Mouse (Mus musculus) CH12F3 (cell line): ENCODE data around the gene B3glct.

Experiments used
- in situ Hi-C: fragments of 300-500 bp; cut with MboI; formaldehyde crosslinking; loops from 2 replicates; pipeline ENCODE4 v1.14.3; 2020; ENCODE audit warnings: low sequenced_read_pairs

Gene B3glct

DNA sequence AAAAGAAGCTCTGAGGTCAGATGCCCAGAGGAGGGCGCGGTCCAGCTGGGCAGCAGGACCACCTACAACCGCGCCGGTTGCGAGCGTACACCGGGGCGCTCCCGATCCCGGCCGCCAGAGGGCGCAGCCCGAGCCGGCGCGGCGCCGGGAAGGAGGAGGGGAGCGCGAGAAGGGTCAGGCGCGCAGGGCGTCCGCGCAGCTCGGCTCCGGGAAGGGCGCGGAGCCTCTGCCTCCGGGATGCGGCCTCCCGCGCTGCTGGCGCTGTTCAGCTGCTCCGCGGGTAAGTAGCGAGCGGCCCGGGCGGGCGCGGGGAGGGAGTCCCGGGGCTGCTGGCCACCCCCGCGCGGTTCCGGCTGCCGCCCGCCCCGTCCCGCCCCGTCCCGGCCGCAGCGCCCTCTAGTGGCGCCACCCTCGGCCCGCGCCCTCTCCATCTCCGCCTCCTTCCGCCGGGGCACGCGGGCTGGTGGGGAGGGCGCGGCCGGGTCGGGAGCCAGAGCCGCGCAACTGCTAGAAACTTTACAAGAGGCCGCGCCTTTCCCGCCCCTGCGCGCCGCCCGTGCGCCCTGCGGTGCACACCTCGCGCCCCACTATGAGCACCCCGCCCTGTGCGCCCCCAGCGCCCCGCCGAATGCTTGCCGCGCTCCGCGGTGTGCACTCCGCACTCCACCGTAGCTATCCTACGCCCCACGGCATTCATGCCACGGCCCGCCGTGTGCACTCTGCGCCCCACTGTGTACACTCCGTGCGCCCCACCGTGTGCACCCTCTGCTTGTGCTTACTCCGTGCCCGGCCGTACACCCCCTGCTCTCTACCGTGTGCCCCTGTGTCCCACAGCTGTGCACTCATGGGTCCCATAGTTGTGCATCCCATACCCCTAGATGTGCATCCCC is at the start of gene B3glct:
Gene B3glct (plus strand): TSS at position 131 of the 890 bp plus-strand sequence.
- in situ Hi-C loops: no loop called here

DNA sequence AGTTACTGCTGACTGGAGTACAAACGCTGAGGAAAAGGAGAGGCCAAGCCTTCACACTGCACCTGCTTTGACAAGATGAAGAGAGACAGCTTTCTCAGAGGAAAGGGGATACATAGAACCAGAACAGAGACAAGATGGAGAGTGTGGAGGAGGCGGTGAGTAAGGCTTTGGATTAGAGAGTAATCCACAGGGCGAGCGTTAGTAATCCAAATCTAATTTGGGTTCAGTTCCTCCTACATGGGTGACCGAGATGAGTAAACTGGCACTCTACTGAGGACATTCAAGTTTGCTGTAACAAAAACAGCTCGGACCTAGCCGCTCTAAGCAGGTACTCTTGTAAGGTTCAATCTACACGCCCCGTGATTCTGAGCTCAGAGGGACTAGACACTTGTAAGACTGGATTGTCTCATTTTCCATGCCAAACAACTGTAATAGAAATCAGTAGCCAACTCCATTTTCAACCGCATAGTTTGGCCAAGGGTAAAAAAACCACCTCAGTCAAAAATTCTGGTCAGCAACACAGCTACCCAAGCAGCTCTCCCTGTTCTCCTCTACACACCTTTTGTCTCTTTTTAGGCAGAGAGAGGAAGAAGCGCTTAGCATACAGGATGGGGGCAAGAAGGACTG is 43.5 kb upstream of the B3glct start:
- in situ Hi-C loops: no loop called here

DNA sequence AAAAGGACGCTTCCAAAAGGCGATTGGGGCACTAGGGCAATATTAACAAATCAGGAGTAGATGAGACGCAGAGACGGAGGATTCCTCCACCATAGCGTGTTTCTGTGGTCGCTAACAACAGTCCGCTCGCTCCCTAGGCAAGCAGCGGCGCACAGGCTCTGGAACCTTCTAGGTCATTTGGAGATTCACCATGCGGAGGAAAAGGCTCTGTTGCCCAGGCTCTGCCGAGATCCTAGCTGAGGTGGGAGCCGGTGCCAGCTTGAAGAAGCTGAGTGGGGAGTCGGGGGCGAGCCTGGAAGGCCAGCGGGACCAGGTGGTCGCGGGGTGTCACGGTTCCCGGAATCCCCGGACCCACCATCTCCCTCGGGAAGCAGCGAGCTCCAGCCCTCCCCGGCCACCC is 42.5 kb upstream of the B3glct start:
- in situ Hi-C loops: no loop called here

DNA sequence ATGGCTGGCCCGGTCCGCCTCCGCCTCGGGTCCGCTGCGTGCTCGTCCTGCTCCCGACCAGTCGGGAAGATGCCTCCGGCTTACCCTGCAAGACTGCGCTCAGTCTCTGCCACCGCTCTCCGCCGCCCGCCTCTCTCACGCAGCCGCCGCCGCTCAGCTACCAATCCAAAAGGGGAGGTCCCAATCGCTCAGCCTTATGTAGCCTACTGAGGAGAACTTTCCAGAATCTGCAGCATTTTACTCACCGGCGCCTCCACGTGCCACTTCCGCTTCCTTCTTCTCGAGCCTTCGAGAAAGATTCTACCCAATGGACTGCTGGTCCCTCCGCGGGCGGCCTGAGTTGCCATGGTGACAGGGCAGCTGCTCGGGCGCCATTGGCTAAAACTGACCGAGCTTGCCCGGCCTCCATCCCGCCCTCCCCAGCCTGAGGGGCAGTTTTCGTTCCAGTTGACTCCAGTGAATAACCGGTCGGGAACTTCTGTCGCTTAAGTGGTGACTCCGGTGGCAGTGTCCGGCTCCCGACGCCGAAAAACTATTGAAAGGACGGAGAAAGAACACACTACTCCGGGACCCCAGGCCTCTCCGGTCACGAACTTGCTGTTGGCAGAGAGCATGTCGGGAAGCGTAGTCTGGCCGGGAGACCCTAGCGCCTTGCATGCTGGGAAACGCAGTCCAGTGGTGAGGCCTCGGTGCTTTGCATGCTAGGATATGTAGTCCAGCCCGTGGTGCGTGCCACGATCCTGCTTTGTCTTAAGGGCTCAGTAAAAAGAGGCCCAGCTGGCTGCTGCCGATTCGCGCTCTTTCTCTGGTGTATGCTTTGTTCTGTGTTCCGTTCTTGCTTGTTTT is 41.7 kb upstream of the B3glct start, which contains the start of gene Hsph1:
Gene Hsph1 (minus strand): TSS at position 302 of the 846 bp plus-strand sequence.
- in situ Hi-C loops: no loop called here

DNA sequence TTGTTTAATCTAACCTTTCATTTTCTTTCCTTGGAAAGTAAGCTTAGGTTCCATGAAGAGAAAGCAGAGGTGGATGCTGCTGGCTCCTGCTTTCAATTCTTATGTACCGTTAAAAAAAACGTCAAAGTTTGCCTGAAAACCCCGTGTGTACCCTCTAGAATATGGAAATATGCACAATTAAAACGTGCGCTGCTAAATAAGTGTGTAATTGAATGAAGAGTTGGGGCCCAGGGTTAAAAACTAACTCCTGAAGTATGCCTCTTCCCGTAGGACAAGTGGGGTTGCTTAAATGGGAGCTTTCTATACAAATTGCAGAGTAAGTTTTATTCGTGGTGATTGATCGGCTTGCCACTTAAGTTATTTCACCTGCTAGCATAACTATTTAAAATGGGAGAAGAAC is 40.7 kb upstream of the B3glct start:
- in situ Hi-C loops: no loop called here

DNA sequence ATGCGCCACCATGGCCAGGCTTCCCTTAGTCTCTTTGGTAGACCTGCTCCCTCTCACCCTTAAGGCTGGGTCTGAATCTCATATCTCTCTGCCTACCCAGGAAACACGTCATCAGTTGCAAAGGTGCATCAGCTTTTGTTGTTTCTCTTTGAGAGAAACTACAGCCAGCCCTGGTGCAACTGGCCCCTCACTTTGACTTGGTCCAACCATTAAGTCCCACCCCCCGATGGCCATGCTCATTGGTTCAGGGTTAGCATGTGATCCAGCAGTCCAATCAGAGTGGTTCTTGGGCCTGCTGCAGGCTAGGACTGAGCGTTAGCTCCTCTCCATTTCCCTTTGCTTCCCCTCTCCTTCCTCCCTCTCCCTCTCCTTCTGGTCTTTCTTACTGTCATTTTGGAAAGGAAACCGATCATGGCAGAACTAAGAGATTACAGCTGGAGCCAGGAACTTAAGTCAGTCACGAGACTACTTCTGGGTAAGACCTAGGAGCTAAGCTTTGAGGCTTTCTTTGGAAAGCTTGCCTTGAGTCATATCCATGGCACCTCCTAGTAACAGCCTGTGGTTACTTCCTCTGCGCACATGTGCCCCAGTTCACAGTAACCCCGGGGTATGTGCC is 36.6 kb upstream of the B3glct start:
- in situ Hi-C loops: no loop called here

DNA sequence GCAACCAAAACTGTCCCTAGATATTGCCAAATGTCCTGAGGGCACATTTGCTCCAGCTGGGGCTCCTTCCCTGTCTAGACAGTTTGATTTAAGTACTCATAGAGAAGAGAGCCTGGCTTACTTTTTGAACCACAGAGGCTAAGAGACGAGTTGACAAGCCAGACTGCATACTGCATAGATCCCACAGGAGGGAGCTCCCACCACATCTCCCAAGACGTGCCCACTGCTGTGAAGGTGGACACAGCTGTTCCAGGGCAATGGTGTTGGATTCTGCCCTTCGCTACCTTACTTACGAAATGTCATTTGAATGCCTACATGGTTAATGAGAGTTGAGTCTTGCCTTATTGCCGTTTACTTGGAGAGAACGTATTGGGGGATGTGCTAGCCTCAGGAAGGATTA is 35.7 kb upstream of the B3glct start:
- in situ Hi-C loops: no loop called here

DNA sequence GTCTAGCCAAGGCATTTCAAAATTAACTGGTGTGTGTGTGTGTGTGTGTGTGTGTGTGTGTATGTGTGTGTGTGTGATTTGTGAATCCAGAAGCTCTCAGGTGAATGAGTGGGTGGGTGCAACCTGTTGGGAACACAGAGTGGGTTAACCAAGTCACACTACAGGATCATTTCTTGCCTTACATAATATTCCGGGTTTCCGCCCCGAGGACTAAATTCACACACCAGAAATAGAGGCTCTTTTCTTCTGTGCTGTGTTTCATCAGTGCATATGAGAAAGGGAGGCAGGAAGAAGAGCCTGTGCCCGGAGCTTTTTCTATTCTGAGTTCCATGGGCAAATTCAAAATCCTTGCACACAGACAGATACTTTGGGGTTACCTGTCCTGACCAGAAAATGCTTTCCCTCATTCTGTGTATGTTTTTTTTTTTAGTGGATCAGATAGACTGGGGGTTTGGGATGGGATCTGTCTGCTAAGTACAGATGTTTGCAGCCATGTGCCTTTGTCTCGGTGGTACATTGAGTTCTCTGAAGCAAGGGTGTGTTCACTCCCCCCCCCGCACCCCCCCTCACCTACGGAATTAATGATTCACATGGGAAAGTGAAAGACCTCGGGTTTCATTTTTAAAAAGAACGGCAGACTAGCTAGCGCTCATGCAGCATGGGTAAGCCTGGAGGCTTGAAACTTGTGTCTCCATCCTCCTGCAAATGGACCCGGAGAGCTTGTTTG is 35.1 kb upstream of the B3glct start:
- in situ Hi-C loops: no loop called here

DNA sequence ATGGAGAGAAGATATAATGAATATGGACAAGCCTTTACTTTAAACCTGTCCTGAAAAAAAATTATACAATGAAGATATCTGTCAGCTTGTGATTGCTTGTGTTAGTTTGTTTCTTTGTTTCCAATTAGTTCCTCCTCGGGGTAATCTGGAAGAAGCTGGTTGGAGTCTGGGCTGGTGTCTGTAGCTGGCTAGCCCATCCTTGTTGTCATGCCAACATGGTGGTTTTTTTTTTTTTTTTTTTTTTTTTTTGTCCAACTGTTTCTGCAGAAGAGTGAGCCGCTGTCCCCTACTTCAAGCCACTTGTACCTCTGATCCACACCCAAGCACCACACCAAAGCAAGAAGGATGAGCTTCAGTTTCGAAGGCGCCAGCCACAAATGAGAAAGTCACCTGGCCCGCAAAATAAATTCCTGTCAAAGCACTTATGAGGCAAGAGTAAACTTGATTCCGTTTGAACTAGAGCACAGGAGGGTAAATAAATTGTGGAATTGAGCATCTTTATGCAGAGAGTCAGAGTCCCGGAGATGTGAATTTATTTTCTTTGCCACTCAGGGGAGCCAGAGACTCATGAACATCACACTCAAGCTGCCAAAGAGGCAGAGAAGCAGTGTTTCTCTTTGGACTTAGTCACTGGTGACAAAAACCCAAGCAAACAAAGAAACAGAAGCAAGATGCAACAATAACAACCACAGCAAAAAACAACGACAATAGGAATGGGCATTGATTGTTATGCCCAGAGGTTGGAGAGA is 30.5 kb upstream of the B3glct start:
- in situ Hi-C loops: no loop called here

DNA sequence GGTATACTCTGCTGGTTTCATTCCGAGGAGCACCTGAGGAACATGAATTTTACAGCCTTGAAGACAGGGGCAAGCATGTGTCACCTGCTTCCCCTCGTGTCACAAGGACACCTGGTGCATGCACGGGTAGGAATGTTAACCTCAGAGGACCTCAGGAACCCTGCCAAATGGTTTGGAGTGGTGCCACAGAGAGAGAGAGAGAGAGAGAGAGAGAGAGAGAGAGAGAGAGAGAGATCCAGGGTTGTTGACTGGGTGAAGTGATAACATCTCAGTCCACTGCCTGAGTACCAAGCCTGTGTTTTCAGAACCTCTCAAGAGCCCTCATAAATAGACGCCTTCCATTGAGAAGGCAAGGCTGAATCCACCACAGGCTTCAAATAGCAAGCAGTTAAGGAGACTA is 29.8 kb upstream of the B3glct start:
- in situ Hi-C loops: no loop called here

DNA sequence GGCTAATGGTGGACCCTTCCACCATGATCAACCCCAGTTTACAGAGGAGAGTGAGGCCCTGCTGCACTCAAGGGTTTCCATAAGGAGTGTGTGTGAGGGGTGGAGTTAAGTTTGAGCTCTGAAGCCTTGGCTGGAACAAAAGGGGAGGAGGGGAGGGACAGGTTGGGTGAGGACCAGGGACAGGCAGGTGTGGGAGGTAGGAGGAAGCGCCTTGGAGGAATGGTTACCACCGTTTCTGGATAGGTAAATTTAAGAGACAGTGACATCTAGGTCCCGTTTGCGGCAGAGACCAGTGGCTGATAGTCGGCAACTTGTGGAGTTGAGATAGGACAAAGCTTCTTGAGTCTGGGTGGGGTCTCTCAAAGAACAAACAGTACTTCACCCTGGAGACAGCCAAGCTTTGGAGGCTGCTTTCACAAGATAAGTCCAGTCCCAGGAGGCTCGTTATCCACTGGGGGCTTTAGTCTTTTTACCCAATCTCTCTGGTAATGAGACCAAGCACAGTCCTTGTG is 29.1 kb upstream of the B3glct start:
- in situ Hi-C loops: no loop called here

DNA sequence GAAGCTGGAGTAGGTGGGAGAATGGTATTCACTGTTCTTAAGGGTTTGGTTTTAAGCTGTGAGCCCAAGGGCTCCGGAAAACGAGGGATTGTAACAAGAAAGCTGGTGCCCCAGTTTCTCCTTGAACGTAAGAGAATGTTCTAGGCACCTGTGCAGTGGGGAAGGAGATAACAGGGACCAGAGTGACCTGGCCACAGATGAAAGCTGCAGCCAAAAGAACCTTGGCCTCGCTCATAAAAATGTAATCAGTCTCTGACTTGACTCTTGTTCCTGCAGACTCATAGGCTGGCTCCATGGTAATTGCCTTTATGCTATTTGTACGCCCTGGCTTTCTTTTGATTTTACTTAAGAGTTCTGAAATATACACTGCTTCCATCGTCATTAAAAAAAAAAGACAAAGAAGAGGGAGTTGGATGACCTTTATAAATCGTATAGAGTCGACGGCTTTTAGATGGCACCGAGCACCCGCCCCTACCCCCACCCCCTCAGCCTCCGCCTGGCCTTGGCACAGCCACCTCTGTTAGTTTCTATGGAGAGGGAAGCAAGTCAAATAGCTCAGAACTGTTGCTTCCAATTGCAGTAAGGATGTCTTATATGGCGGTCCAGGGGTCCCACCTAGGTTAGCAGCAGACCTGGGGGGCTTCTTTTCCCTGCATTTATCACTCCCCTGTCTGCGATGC is 28.4 kb upstream of the B3glct start:
- in situ Hi-C loops: no loop called here

DNA sequence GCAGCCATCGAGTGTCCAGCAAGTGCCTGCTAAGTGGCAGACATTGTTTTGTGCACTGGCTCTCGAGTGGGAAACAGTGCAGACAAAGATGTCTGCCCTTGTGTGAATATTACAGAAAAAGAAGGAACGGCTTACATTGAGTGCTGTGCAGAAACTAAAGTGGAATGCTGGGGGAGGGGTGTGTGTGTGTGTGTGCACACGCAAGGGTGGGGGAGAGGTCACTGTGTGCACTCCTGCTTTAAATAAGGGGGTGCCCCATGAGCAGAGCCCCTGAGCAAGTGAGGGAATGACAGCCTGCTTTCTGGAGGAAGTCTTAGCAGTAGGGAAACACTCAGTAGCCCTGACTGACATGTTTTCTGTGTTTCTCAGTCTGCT is 27.9 kb upstream of the B3glct start:
- in situ Hi-C loops: no loop called here

DNA sequence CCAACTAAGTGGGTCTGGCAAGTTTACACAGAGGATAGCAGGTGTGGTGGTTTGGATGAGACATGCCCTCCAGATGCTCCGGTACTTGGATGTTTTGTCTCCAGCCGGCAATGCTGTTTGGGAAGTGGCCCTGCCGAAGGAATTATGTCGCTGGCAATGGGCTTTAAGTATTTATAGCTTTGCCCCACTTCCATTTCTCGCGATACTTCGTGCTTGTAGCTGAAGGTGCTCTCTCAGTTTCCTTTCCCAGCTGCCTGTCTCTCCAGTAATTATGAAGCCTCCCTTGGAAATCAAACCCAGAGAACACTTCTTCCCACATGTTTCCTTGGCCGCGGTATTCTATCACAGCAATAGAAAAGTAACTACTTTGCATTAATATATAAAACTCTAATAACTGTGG is 22.4 kb upstream of the B3glct start:
- in situ Hi-C loops: no loop called here

DNA sequence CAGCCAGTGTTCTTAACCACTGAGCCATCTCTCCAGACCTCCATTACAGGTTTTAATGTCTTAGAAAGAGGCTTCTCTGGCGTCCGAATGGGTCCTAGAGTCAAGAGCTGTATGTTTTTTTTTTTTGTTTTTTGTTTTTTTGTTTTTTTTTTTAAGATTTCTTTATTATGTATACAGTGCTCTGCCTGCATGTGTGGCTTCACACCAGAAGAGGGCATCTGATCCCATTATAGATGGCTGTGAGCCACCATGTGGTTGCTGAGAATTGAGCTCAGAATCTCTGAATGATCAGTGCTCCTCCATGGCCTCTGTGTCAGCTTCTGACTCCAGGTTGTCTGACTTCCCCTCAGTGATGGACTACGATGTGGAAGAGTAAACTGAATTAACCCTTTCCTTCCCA is 20.0 kb upstream of the B3glct start:
- in situ Hi-C loops: no loop called here

DNA sequence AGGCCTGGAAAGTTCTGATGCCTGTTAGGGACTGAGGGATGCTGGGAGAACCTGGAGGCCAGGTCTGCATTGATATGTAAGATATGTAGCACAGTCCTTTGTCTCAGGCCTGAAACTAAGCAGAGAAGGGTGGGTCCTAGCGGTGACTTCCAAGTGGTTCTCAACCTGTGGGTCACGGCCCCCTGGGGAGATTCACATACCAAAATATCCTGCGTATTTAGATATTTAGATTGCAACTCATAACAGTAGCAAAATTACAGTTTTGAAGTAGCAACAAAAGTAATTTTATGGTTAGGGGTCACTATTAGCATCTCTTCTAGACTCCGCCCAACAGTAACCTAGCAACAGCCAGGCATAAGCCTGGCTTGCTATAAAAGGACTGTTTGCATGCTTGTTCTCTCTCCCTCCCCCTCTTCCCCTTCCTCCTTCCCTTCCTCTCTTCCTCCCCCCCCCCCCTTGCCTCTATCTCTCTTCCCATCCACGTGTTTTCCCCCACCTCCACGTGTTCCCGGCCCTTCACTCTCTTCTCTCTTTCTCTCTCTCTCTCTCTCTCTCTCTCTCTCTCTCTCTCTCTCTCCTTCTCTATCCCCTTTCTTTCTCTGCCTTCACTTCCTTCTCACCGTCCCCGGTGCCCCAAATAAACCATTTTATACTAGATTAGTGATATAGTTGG is 19.2 kb upstream of the B3glct start:
- in situ Hi-C loops: no loop called here

DNA sequence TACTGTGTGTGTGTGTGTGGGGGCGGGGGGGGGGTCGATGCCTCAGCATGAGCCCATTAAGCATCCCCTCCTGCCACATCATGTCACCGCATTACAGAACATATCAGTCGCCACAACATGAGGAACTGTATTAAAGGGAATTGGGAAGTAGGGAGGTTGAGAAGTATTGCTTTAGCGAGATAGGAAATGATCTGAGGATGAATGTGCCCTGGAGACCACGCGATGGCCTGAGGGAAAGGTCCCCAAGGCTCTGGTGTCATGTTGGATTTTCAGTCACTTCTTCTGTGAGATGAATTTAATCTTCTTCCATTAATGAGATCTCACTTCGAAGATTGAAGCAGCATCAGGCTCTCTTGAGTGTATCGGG is 18.6 kb upstream of the B3glct start:
- in situ Hi-C loops: no loop called here

DNA sequence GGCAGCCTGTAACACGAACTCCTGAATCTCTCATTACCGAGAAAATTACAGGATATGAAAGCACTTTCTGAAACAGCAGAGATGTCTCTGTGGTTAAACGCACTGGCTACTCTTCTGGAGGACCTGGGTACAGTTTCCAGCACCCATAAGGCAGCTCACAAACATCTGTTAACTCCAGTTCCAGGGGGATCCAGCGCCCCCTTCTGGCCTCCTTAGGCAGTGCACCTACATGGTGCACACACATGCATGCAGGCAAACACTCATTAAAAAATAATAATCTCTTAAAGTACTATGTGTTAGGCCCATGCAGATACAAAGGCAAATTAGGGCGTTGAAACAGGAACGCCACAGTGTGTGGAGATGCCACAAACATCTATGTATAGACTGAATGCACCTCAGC is 16.6 kb upstream of the B3glct start:
- in situ Hi-C loops: no loop called here
